Mouse (Mus musculus): Measurements from ENCODE around the gene Gnb2.

Gene Gnb2

DNA sequence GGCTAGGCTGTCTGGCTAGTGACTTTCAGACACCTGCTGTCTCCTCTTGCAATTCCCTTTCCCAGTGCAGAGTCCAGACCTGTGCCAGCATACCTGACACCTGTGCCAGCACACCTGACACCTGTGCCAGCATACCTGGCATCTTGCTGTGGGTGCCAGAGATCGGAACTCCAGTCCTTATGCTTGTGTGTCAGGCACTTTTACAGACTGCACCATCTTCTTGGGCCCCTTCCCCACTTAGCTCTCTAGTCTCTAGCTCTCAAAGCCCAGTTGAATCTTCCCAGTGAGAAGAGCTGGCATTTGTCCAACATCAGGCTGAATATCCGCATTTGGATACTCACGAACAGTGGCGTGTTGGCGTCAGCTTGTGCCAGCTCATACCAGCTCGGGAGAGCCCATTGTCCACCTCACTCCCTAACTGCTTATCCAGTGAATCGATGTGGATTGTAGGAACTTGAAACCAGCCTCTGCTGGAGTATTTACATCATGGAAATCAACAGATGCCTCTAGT, 6.0 kb upstream of the Gnb2 start:
- no peak for DNase-seq

DNA sequence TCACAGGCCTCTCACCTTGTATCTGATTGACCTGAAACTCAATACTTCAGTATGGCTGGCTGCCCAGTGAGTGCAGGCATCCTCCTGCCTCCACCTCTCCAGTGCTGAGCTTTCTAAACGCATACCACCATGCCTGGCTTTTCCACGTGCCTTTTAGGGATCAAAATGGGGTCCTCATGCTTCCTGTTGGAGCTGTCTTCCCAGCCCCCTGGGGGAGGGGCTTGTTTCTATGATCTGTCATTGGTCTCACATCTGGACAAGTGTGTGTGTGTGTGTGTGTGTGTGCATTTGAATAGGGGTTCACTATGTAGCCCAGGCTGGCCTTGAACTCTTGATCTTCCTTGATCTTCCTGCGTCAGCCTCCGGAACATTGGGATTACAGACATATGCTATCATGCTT, 4.2 kb upstream of the Gnb2 start:
- DNase-seq, result no peak

DNA sequence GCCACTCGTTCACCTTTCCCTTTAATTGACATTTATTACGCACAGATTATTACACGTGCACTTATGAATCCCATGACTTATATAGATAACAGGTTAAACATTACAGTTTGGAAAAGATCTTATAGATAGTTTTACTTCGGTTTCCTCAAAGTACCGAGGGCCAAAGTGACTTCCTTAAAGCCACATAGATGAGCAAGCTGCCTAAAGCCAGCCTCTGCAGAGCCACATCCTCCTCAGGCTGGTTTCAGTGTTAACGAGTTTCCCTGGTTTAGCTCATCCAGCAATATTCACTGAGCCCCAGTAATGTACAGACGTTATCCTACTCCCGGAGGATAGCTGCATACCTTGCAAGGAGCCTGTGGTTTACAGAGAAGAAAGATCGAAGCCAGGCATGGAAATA, 2.0 kb upstream of the Gnb2 start:
- DNase-seq, result no peak

DNA sequence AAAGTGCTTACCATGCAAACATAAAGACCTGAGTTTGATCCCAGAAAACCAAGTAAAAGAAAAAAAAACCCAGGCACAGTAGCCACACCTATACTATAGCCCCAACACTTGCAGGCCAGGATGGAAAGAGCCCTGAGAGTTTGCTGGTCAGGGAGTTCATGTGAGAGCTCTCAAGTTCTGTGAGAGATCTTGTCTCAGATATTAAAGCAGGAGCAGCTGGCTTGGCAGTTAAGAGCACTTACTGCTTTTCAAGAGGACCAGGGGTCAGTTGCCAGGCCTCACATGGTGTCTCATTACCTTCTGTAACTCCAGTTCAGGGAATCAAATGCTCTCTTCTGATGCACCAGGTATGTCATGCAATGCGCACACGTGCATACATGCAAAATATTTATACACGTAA, 1.5 kb upstream of the Gnb2 start:
- DNase-seq, result no peak

DNA sequence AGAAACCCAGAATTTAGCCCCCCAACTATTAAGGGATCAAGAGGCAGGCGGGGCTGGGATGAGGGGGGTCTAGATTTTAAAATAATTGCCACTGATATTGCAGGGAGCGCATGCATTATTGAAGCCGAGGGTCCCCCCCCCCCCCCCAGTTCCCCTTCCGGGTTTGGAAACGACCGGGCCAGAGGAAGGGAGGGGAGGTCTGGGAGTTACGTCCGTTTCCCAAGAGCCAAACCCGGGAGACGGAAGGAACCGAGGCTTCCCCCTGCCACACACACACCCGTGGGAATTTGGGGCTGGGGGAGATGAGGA, 548 bp downstream of the Gnb2 start:
- no peak for DNase-seq

DNA sequence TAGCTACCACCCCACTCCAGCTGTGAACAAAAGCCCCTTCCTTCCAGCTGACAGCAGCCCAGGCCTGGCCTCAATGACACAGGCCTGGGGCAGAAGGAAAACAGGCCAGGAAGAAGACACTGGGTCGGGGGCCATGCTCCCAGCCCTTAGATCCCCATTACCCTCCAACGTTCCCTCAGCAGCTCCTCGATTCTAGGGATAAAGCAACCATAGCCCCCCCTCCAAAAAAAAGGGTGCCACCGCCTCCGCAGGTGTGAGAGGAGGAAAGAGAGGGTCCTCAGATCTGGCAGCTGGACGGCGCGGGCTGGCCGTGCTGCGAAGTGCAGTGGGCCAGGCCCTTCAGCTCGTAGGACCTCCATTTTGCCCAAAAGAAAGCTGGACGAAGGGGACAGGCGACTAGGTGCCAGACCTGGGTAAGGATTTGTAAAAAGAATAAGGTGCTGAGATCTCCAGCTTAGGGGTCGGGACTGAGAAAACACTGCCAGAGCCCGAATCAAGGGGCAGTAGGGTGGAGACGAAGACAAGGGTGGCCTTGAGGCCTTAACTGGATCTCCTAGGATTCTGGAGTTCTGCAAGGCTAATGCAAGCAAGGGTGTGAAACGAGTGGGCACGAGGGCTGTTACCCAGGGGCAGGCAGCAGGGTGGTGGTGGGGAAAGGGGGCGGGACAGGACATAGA, 1.0 kb downstream of the Gnb2 start:
- DNase-seq, result peak; percentile 53

DNA sequence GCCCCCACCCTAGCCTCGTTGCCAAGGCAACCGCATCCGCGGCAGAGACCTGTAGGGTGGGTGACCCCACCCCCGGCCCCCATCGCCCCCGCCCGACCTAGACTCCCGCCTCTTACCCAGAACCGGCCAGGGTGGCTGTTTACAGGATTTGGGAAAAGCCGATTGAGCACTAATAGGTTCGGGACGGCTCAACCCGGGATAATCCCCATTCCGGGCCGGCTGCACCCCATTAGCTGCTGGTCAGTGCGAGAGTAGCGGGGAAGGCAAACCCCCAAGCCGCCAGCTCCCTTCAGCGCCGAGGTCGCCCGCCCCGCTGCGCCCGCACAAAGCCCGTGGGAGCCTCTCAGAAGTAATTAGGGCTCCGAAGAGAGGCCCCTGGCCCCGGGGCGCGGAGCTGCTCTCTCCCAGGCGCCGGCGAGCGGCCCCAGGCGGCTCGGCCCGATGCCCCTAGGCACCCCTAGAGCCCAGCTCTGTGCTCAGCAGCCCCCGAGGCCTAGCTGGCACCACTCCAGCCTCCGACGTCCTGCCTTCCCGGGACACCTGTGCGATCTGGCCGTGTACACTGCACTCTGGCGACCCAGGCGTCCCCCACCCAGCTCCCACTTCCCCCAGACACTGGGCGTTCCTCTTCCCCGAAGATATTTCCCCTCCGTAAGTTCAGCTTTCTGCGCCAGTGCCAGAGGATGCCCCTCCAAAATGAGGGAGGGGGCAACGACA, 1.7 kb downstream of the Gnb2 start:
- peak; percentile 63 for DNase-seq

DNA sequence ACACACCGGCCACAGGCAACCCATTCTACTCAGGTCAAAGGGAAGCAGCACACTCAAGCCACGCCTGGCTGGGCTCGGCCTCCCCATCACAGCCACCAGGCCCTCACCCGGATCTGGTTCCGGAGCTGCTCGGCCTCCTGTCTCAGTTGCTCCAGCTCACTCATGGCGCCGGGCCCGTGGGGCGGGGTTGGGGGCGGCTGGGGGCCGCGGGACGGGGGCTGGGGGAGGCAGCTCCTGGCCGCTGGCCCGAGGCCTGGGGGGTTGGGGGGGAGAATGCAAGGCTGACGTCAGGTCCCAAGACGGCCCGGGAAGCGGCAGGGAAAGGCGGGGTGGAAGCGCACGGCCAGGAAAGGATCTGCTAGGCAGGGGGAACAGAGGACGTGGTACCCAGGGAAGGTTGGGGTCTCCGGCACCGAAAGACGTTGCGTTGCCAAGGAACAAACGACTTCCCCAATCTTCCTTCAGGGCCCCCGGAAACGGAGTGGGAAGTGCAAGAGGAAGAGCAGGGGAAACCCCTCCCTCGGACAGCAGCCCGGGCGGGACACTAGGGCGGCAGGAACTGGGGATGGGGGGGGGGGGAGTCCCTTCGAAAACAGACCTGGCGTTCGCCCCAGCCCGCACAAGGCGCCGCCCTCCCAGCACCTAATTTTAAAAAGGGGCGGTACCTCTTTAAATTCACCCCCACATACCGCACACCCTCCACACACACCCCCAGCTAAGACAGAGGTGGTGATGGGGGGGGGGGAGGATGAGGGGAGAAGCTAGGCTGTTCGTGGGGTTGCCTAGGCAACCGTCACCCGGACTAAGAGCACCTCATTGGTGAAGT, 2.5 kb downstream of the Gnb2 start:
- DNase-seq, result peak; percentile 91

DNA sequence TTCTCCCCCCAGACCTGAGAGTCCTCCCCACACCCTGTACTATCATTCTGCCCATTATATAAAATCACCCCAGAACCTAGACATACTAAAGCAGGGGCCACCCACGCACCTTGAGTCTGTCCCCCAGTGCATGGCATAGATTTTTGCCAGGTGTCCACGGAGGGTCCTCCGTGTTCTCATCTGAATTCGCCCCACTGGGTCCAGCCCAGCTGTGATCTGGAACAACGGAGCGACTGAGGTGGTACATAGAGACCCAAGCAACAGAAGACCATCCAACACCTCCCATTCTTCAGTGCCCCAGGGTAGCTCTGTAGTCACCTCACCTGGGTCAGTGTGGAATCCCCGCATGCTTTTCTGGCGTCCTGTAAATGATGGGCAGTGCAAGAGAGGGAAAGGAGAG, 3.2 kb downstream of the Gnb2 start:
- no peak for DNase-seq

DNA sequence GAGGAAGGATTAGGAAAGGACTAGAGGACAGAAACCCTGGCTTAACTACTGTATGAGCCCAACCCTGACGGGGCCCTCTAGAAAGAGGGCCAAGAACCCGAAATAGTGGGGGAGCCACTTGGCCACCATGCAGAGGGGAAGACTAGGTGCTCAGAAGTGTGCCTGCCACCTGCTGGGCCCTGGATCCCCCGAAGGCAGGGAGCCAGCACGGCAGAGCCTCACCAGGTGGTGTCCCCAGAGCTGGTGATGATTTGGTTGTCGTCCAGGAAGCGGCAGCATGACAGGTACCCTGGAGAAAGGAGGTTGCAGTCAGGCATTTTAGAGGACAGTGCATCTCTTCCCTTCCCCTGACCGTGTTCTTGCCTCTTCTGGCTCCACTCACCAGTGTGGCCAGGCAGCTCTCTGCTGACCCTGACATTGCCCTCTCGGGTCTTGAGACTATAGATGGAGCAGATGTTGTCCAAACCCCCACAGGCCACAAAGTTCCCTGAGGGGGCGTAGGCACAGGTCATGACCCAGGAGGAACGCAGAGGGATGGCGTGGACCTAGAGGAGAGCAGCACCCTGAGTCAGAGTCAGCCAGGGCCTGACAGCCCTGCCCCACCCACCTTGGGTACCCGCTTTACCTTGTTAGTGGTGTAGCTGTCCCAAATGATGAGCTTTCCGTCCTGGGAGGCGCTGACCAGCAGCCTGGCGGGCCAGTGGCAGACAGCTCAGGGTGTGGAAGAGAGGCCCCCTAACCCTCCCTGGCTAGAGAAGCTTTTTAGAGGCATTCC, 3.9 kb downstream of the Gnb2 start:
- DNase-seq, result no peak

DNA sequence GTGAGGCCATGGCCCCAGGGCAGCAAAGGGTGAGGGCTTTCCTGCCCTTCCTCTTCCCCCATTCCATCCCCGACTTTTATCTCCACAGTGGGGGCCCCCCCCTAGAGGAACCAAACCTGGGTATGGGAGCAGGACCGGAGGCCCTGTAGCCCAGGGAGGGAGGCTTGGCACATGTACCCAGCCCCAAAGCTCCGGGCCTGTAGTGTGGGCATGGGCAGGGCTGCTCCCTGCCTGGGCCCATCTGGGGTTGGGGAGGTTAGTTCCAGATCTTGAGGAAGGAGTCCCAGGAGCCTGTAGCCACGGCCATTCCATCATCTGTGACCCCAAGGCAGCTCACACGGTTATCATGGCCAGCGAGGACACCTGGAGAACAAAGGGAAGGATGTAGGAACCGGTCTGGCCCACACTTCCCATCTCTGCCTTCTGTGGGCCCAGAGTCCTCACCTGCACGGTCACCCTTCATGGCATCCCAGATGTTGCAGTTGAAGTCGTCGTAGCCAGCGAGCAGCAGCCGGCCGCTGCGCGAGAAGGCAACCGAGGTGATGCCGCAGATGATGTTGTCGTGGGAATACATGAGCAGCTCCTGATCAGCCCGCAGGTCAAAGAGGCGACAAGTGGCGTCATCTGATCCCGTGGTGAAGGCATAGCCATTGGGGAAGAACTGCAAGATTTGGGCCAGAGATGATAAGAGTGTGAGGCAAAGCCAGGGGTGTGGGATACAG, 4.9 kb downstream of the Gnb2 start:
- no peak for DNase-seq

DNA sequence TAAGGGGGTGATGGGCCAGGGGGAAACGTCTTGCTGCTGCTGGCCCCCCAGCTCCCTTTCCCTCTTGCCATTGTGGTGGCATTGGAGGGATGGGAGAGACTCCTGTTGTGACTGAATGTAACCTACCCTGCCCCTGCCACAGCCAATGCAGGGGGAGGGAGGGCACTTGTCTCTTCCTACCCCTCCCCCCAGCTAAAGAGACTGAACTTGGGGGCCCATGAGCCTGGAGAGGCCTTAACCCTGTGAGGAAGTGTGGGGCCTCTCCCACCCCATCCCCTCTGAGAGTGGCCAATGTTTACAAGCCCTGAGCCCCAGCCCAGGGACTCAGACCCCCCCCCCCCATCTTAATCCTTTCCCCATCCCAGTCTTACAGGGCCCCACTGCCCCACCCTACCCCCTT, 5.9 kb downstream of the Gnb2 start:
- no peak for DNase-seq

DNA sequence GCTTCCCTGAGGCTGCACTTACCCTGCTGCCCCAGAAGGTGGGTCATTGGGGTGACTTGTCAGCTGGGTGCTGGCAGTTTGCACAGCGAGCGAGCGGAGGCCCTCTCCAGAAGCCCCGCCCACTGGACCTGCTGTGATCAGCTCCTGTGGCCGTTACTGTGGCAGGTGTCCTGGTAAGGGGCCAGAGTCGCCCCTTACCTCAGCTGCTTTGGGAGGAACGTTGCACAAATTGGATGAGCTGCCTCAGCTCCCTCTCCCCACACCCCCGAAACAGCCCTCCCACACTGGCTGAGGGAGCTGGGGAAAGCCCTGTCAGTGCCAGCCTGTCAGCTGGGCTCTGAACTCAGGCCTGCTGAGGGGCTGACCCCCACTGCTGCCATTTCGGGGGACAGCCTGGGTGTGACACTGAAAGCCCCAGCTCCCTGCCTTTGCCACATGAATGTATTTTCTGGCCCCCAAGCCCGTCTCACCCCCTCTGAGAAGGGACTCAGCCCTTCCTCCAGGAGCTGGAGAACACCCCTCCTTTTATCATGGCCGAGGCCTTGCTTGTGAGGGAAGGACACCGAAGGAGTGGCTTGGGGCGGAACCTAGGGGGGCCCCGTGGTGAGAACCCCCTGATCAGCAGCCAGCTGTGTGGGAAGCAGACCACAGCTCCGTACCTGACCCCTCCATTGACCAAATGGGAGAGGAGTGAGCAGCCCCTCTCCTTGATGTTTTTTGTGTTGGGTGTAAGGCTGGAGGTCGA, 6.9 kb downstream of the Gnb2 start:
- DNase-seq, result peak; percentile 60

DNA sequence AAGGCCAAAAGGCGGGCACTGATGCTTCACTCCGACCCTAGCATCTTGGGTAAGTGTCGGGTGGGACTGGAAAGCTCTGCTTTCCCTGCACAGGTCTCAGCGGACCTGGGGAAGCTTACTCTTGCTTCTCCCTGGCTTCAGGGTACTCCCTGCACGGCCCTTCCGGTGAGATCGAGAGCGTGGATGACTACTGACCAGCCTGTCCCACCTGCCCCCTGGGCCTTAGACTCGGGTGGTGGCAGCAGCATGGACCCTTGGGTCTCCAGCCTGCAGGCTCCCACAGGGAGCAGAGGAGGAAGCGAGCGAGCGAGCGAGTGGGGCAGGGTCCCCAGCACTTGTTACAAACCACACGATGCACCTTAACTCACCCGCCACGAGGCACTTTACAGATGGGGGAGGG, 7.8 kb downstream of the Gnb2 start:
- no peak for DNase-seq

DNA sequence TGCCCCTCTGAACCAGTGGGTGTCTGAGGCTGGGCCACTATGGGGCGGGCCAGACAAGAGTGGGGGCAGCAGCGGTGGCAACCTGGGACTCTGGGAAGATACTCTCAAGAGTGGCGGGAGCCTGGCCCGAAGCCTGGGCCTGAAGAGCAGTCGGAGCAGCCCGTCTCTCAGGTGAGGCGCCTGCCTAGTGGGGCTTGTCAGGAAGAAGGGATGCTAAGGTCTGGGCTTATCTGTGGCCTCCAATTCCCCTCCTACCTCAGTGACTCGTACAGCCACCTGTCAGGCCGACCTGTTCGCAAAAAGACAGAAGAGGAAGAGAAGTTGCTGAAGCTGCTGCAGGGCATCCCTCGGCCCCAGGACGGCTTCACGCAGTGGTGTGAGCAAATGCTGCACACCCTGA, 8.6 kb downstream of the Gnb2 start:
- DNase-seq, result no peak

DNA sequence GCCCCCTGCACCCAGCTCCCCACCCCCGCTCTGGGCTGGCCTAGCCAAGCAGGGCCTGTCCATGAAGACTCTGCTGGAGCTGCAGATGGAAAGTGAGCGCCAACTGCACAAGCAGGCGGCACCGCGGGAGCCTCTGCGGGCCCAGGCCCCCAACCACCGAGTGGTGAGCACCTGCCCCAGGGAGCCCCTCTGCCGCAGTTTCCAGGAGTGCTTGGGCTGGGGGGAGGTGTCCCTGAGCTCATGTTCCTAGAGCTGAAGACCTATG, 9.1 kb downstream of the Gnb2 start:
- no peak for DNase-seq

DNA sequence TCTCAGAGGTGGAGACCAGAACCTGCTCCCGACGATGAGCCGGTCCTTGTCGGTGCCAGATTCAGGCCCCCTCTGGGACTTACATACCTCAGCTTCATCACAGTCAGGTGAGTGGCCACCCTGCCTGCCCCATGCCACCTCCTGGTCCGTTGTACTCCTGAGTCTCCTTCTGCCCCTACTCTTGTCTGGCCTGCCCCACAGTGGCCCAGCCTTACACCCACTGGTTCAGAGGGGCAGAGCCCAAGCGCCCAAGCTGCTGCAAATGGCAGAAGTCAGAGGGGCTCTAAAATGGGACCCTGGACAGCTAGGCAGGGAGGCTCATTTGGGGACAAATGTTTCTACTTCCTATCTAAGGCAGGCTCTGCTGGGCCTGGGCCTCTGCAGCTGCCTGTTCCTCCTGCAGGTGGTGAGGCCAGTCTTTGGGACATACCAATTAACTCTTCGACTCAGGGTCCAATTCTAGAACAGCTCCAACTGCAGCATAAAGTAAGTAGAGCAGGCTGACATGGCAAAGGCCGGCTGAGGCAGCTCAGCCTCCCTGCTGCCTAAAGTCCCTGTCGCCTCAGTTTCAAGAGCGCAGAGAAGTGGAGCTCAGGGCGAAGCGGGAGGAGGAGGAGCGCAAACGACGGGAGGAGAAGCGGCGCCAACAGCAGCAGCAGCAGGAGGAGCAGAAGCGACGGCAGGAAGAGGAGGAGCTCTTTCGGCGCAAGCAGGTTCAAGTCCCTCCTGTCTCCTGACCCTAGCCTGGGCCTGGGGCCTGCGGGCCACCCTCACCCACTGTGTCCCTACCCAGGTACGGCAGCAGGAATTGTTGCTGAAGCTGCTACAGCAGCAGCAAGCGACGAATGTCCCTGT, 9.7 kb downstream of the Gnb2 start:
- DNase-seq, result no peak

DNA sequence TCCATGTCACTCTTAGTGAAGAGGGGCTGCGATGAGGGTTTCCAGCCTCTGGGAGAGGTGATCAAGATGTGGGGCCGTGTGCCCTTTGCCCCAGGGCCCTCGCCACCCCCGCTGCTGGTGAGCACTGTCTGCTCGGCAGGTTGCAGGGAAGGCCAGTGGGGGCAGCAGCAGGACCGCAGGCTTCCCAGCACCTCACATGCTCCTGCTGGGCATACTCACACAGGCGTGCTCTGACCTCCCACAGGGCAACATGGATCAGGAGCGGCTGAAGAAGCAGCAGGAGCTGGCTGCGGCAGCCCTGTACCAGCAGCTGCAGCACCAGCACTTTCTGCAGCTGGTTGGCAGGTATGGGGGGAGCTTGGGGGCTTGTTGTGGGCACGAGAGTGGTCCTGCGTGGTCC, 10.6 kb downstream of the Gnb2 start:
- DNase-seq, result no peak

DNA sequence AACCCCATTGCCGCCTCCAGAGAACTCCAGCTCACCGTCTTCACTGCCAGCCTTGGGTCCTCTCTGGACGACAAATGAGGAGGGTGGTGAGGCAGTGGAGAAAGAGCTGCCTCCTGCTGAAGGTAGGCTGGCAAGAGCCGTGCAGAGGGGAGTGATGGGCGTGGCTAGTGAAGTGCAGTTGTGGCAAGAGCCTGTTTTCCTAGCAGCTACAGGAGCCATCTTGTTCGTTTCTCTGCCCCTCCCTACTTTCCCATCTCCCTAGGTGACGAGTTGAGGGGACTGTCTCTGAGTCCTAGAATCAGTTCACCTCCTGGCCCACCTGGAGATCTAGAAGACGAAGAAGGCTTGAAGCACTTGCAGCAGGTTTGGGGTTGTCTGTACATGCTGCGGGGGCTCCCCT, 11.4 kb downstream of the Gnb2 start:
- DNase-seq, result no peak

DNA sequence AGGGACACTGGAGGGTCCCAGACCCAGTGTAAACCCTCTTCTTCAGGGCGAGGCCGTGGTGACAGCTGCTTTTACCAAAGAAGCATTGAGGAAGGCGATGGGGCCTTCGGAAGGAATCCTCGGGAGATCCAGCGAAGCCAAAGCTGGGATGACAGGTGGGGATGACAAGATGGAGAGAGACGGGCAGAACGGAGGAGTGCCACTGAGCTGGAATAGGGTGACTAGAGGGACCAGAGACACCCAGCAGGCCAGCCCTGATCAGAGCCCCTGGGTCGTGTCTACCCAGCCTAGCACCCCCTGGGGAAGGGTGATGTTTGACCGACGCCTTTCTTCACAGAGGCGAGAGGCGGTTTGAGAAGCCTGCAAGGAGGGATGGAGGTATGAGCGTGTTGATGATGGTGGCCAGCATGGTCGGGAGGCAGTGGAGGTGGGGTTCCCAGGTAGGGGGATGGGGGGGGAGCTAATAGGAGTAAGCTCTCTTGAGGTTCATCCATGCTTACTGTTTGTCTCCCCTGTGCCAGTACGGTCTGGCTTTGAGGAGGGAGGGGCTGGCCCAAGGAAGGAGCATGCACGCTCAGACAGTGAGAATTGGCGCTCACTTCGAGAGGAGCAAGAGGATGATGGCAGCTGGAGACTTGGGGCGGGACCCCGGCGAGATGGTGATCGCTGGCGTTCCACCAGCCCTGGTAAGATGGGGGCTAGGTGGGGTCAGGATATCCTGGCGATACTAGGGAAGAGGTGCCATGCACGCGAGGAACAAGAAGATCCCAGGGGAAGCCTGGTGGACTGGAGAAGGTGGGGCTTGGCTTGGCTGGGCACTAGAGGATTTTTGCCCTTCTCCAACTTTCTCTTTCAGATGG, 13.4 kb downstream of the Gnb2 start:
- no peak for DNase-seq

Data from embryo, embryonic 11 days (tissue).